Mouse (Mus musculus) heart, embryonic 16.5 days (tissue): ENCODE results near the gene Cox20. TPM values are rescaled to one million over a fixed set of nuclear protein-coding genes. Genes with fewer than 3 reads are reported as not detected.

Experiments
- ATAC-seq: fragments of 200-750 bp; cut with Nextera tagmentation; replicated peaks from 2 replicates; pipeline ENCODE4 v1.8.0; 2017; ENCODE audit warnings: moderate number of reproducible peaks; ENCODE audit not compliant: insufficient read depth, low FRiP score; ENCODE audit errors: extremely low read depth
- H3K27ac ChIP-seq: fragments of 300-500 bp; sonication (generic); 2 replicates; pipeline ENCODE4 v1.5.1; 2014; ENCODE audit warnings: mild to moderate bottlenecking, low read length, control low read depth, moderate library complexity
- H3K27me3 ChIP-seq: fragments of 300-500 bp; sonication (generic); 2 replicates; pipeline ENCODE4 v1.6.1; 2014; ENCODE audit warnings: low read length, mixed read lengths; ENCODE audit not compliant: control insufficient read depth, insufficient read depth
- H3K36me3 ChIP-seq: fragments of 300-500 bp; sonication (generic); 2 replicates; pipeline ENCODE4 v1.6.1; 2014; ENCODE audit not compliant: control insufficient read depth, insufficient read depth
- H3K4me1 ChIP-seq: fragments of 300-500 bp; sonication (generic); 2 replicates; pipeline ENCODE4 v1.6.1; 2014; ENCODE audit warnings: low read length, mixed read lengths; ENCODE audit not compliant: control insufficient read depth, insufficient read depth
- H3K4me2 ChIP-seq: fragments of 300-500 bp; sonication (generic); 2 replicates; pipeline ENCODE4 v1.6.1; 2014; ENCODE audit warnings: low read depth, mild to moderate bottlenecking, control low read depth, low read length
- H3K4me3 ChIP-seq: fragments of 300-500 bp; sonication (generic); 2 replicates; pipeline ENCODE4 v1.5.1; 2014; ENCODE audit warnings: mild to moderate bottlenecking, control low read depth, low read length
- H3K9ac ChIP-seq: fragments of 300-500 bp; sonication (generic); 2 replicates; pipeline ENCODE4 v1.6.1; 2014; ENCODE audit warnings: low read length, control low read depth
- H3K9me3 ChIP-seq: fragments of 300-500 bp; sonication (generic); replicated peaks from 2 replicates; pipeline ENCODE4 v1.6.1; 2016; ENCODE audit warnings: low read length; ENCODE audit not compliant: control insufficient read depth
- WGBS: fragments of 180-500 bp; shearing (Covaris S2); extraction: QIAGEN DNeasy Blood & Tissue Kit; methylation state at CpG from one replicate; pipeline ENCODE4 v1.1.7; 2014; 5-methylcytosine and 5-hydroxymethylcytosine counted together
- polyA plus RNA-seq: library from polyadenylated mRNA; unstranded; fragments of >200 nt; fragmentation: Nextera tagmentation; extraction: Ambion mirVana; gene quantifications from 2 replicates; pipeline ENCODE4 v1.2.1, GENCODE M21; 2015

Gene Cox20
- polyA plus RNA-seq, 1 experiment from 2014 or later, result 268 TPM

- peaks cover 56% of the 10 kb centered on the region for H3K36me3 ChIP-seq
- WGBS, result 82% methylated on average over 1 of the region's 1 CpGs
- H3K9me3 ChIP-seq, result no peaks in the 10 kb centered on the region
- no peak overlapping the region for H3K4me2 ChIP-seq
- H3K27ac ChIP-seq, result no peak overlapping the region
- H3K9ac ChIP-seq, result no peak overlapping the region
- no peak overlapping the region for H3K4me3 ChIP-seq
- H3K27me3 ChIP-seq, result no peaks in the 10 kb centered on the region
- H3K4me1 ChIP-seq, result peaks cover 10% of the 10 kb centered on the region
- ATAC-seq, result no peak
These were observed 8.0 kb downstream of the Cox20 start for GRCm38 (mm10) chr1:178326950-178327349.

- H3K4me3 ChIP-seq, result no peak overlapping the region
- no peak for ATAC-seq
- H3K9me3 ChIP-seq, result no peaks in the 10 kb centered on the region
- H3K9ac ChIP-seq, result no peak overlapping the region
- no peak overlapping the region for H3K4me2 ChIP-seq
- H3K4me1 ChIP-seq, result peaks cover 13% of the 10 kb centered on the region
- 68% methylated on average over 5 of the region's 5 CpGs for WGBS
- H3K27me3 ChIP-seq, result no peaks in the 10 kb centered on the region
- no peak overlapping the region for H3K27ac ChIP-seq
- H3K36me3 ChIP-seq, result peaks cover 55% of the 10 kb centered on the region
These were observed 10.1 kb downstream of the Cox20 start for GRCm38 (mm10) chr1:178329017-178329416.

- WGBS, result 65% methylated on average over 6 of the region's 6 CpGs
- H3K9ac ChIP-seq, result no peak overlapping the region
These were observed 11.0 kb downstream of the Cox20 start for GRCm38 (mm10) chr1:178329946-178330345.

DNA sequence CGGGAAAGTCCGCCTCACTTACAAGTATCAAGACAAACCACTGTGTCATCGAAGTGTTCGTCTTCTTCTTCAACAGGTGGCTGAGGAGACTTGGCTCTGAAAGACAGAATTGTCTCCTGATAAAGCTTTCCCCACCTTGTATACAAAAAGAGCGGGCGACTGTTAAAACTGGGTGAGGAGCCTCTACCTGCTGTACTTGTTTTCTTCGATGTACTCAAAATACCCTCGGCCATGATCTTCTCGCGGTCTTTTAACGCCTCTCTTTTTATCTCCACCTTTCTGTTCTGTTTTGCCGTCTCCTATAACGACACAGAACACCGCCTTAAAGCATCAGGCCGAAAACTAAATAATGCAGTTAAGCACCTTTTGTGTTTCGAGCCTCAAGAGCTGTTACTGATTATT, 16.9 kb downstream of the Cox20 start:
- H3K9me3 ChIP-seq, result no peaks in the 10 kb centered on the region
- ATAC-seq, result no peak
- under 1% methylated on average over 16 of the region's 16 CpGs for WGBS
- peaks cover 30% of the 10 kb centered on the region for H3K36me3 ChIP-seq
- no peaks in the 10 kb centered on the region for H3K27me3 ChIP-seq
- H3K4me1 ChIP-seq, result peaks cover 21% of the 10 kb centered on the region
- H3K9ac ChIP-seq, result peak overlapping the region; percentile 100
- peak overlapping the region; percentile 96 for H3K4me2 ChIP-seq
- peak overlapping the region; percentile 99 for H3K27ac ChIP-seq
- H3K4me3 ChIP-seq, result peak overlapping the region; percentile 100

More at GRCm38 (mm10) chr1:178329946-178330345, 11.0 kb downstream of the Cox20 start:
- no peaks in the 10 kb centered on the region for H3K9me3 ChIP-seq
- no peaks in the 10 kb centered on the region for H3K27me3 ChIP-seq
- H3K4me2 ChIP-seq, result no peak overlapping the region
- no peak for ATAC-seq
- peaks cover 54% of the 10 kb centered on the region for H3K36me3 ChIP-seq
- H3K4me3 ChIP-seq, result no peak overlapping the region
- H3K27ac ChIP-seq, result no peak overlapping the region
- H3K4me1 ChIP-seq, result peaks cover 18% of the 10 kb centered on the region

DNA sequence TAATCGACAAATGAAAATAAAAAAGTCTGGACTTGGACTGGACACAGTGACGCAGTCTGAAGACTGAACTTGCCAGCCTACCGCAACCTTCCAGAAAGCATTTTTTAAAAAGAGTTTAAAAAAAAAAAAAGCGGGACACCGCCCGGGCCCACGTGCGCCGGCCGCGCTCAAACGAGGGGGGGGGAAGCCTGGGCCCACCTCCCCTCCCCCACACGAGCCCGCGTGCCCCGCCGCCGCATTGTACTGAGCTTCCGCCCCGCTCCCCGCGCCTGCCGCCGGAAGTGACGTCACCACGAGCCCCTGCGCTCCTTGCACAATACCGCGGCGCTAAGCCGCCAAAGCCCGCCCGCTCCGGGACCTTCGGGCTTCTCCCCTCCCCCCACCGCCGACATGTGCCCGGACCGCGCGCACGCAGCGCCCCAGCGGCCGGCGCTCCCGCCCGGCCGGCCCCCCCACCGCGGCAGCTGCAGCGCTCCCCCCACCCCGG, 17.4 kb downstream of the Cox20 start:
- under 1% methylated on average over 45 of the region's 53 CpGs for WGBS
- Histone ChIP-seq H3K4me1 (peaks cover 21% of the 10 kb centered on the region), H3K36me3 (peaks cover 26% of the 10 kb centered on the region), H3K27me3 (no peaks in the 10 kb centered on the region), H3K27ac (peak overlapping the region; percentile 99), H3K9ac (peak overlapping the region; percentile 100), H3K9me3 (no peaks in the 10 kb centered on the region), H3K4me3 (peak overlapping the region; percentile 100), H3K4me2 (peak overlapping the region; percentile 96)
- peak; percentile 84 for ATAC-seq

DNA sequence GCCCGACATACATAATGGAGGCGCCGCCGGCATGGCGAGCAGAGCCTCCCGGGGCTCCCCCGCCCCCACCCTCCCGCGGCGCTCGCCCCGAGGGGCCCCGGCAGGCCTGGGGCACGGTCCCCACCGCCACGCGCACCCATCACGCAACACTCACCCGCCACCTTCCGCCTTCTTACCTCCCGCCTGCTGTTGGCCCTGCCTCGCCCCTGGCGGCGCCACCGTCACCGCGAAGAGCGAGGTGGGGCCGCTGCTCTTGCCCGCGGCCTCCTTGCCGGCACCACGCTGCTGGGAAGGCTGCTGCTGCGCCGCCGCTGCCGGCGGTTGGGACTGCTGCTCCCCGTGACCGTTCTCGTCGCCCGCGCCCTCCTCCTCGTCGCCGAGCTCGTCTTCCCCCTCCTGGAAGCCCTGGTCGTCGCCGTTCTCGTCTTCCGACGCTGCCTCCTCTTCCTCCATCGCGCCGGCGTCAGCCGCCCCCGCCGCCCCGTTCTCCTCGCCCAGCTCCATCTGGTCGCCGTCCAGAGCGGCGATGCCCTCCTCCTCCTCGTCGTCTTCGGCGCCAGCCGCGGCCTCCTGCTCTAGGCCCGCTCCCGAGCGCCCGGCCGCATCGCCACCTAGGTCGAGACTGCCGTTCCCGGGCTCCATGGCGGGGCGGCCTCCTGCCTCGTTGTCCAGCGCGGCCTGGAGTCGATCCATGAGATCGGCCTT, 18.0 kb downstream of the Cox20 start:
- Histone ChIP-seq H3K27me3 (no peaks in the 10 kb centered on the region), H3K36me3 (peaks cover 21% of the 10 kb centered on the region), H3K27ac (peak overlapping the region; percentile 99), H3K9ac (peak overlapping the region; percentile 100), H3K4me2 (0 out of 2 replicates have a peak overlapping the region, but pooled peaks have one; percentile 0), H3K9me3 (no peaks in the 10 kb centered on the region), H3K4me3 (peak overlapping the region; percentile 100), H3K4me1 (peaks cover 18% of the 10 kb centered on the region)
- peak; percentile 40 for ATAC-seq
- under 1% methylated on average over 72 of the region's 89 CpGs for whole genome bisulfite sequencing

DNA sequence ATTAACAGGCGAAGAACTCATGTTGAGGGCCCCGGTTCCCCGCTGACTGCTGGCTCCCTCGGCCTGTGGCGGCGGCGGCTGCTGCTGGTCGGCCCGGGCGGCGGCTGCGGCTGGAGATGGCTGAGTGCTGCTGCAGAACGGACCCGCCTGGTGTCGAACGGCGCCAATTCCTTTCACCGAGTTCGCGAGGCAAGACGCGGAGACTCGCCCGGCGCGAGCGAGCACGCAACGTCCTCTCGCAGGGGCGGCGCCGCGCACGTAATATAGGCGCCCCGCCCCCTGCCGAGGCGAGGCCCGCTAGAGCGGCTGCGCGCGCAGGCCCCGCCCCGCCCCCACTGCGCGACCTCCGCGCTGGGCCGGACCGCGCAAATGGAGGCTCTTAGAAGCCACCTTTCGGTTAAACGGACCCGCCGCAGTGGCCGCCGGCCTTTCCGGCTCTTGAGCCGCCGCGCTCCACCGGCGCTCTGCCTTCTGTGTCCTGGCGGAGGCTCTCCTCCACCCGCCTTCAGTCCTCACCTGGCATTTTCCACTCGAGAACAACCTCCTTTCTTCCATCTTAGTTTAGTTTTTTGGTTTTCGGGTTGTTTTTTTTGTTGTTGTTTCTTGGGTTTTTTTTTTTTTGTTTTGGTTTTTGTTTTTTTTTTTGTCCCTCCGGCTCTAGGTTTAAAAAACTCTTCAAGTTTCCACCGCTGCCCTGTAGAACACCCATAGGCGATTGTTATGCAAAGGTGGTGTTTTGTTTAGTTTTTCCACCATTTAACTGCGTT, 18.8 kb downstream of the Cox20 start, which contains the start of gene Hnrnpu:
Gene Hnrnpu, minus strand, starts transcription at position 247 of the 767 bp plus-strand sequence.
- peak; percentile 88 for ATAC-seq
- H3K36me3 ChIP-seq, result peaks cover 13% of the 10 kb centered on the region
- peak within 1 kb of the TSS; percentile 77 for H3K4me2 ChIP-seq
- peak within 1 kb of the TSS; percentile 100 for H3K9ac ChIP-seq
- peaks cover 16% of the 10 kb centered on the region for H3K4me1 ChIP-seq
- no peaks in the 10 kb centered on the region for H3K27me3 ChIP-seq
- peak within 1 kb of the TSS; percentile 100 for H3K4me3 ChIP-seq
- WGBS, result under 1% methylated on average over 72 of the region's 73 CpGs
- no peaks in the 10 kb centered on the region for H3K9me3 ChIP-seq
- H3K27ac ChIP-seq, result peak within 1 kb of the TSS; percentile 99

GRCm38 (mm10) chr1:178338318-178338641, 19.4 kb downstream of the Cox20 start:
- peak overlapping the region; percentile 98 for H3K27ac ChIP-seq
- peaks cover 12% of the 10 kb centered on the region for H3K4me1 ChIP-seq
- H3K4me3 ChIP-seq, result peak overlapping the region; percentile 100
- peaks cover 7% of the 10 kb centered on the region; the same call in 1 of the 2 replicates for H3K36me3 ChIP-seq
- H3K4me2 ChIP-seq, result peak overlapping the region; percentile 77
- no peak for ATAC-seq
- H3K27me3 ChIP-seq, result no peaks in the 10 kb centered on the region
- H3K9ac ChIP-seq, result peak overlapping the region; percentile 89
- 10% methylated on average over 6 of the region's 6 CpGs for WGBS
- H3K9me3 ChIP-seq, result no peaks in the 10 kb centered on the region

GRCm38 (mm10) chr1:178340213-178340612, 21.3 kb downstream of the Cox20 start:
- WGBS, result 53% methylated on average over 2 of the region's 2 CpGs
- H3K4me2 ChIP-seq, result no peak overlapping the region
- ATAC-seq, result no peak
- H3K9me3 ChIP-seq, result no peaks in the 10 kb centered on the region
- no peak overlapping the region for H3K27ac ChIP-seq
- no peak overlapping the region for H3K9ac ChIP-seq
- H3K4me1 ChIP-seq, result peaks cover 7% of the 10 kb centered on the region
- H3K36me3 ChIP-seq, result peaks cover 2% of the 10 kb centered on the region; the same call in 1 of the 2 replicates
- no peak overlapping the region for H3K4me3 ChIP-seq
- no peaks in the 10 kb centered on the region for H3K27me3 ChIP-seq
